Mouse (Mus musculus) embryonic facial prominence, embryonic 14.5 days (tissue): ENCODE measurements around the gene Ddah2. TPM values are rescaled to one million over a fixed set of nuclear protein-coding genes. Genes with fewer than 3 reads are reported as not detected.

Experiments
- ATAC-seq: fragments of 200-750 bp; cut with Nextera tagmentation; 2 replicates; pipeline ENCODE4 v1.8.0; 2017; ENCODE audit warnings: low read depth, moderate number of reproducible peaks, moderate TSS enrichment
- DNase-seq: peaks from one replicate; pipeline ENCODE4 v3.0.0-alpha.2; 2015; ENCODE audit warnings: low spot score
- H3K27ac ChIP-seq: fragments of 300-500 bp; sonication (generic); replicated peaks from 2 replicates; pipeline ENCODE4 v1.5.1; 2014; ENCODE audit warnings: low read depth, mild to moderate bottlenecking, low read length, moderate library complexity
- H3K27me3 ChIP-seq: fragments of 300-500 bp; sonication (generic); replicated peaks from 2 replicates; pipeline ENCODE4 v1.6.1; 2014; ENCODE audit warnings: low read length; ENCODE audit not compliant: control insufficient read depth, insufficient read depth
- H3K36me3 ChIP-seq: fragments of 300-500 bp; sonication (generic); 2 replicates; pipeline ENCODE4 v1.6.1; 2014; ENCODE audit warnings: low read length, mixed read lengths; ENCODE audit not compliant: control insufficient read depth, insufficient read depth
- H3K4me1 ChIP-seq: fragments of 300-500 bp; sonication (generic); 2 replicates; pipeline ENCODE4 v1.6.1; 2014; ENCODE audit warnings: antibody characterized with exemption, low read length; ENCODE audit not compliant: control insufficient read depth, insufficient read depth
- H3K4me2 ChIP-seq: fragments of 300-500 bp; sonication (generic); 2 replicates; pipeline ENCODE4 v1.6.1; 2014; ENCODE audit warnings: low read depth, mild to moderate bottlenecking, low read length, moderate library complexity, mixed read lengths
- H3K4me3 ChIP-seq: fragments of 300-500 bp; sonication (generic); 2 replicates; pipeline ENCODE4 v1.5.1; 2014; ENCODE audit warnings: low read depth, mild to moderate bottlenecking, low read length
- H3K9ac ChIP-seq: fragments of 300-500 bp; sonication (generic); 2 replicates; pipeline ENCODE4 v1.6.1; 2014; ENCODE audit warnings: low read depth, mild to moderate bottlenecking, low read length, moderate library complexity, mixed read lengths
- H3K9me3 ChIP-seq: fragments of 300-500 bp; sonication (generic); 2 replicates; pipeline ENCODE4 v1.6.1; 2016; ENCODE audit warnings: low read length; ENCODE audit not compliant: control insufficient read depth
- WGBS: fragments of 180-500 bp; shearing (Covaris S2); extraction: QIAGEN DNeasy Blood & Tissue Kit; methylation state at CpG from one replicate; pipeline ENCODE4 v1.1.7; 2014; 5-methylcytosine and 5-hydroxymethylcytosine counted together
- polyA plus RNA-seq: library from polyadenylated mRNA; unstranded; fragments of >200 nt; fragmentation: Nextera tagmentation; extraction: Ambion mirVana; gene quantifications from 2 replicates; pipeline ENCODE4 v1.2.1, GENCODE M21; 2014

Ddah2 gene
- polyA plus RNA-seq, 1 experiment from 2014 or later: 291 TPM

DNA sequence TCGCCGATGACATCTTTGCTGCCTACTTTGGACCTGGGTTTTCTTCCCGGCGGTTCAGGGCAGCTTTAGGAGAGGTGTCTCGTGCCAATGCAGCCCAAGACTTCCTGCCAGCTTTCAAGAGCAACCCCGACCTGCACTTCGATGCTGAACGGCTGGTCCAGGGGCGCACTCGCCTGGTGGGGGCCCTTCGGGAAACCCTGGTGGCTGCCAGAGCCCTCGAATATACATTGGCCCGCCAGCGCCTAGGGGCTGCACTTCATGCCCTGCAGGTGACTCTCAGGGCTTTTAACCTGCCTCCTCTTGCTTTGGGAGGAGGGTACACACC lies 41.2 kb upstream of the Ddah2 start:
- Histone ChIP-seq H3K9me3 (no peaks in the 10 kb centered on the region), H3K36me3 (peaks cover 42% of the 10 kb centered on the region), H3K9ac (no peak overlapping the region), H3K27me3 (no peaks in the 10 kb centered on the region), H3K4me1 (no peaks in the 10 kb centered on the region), H3K27ac (no peak overlapping the region), H3K4me2 (no peak overlapping the region), H3K4me3 (no peak overlapping the region)
- DNase-seq: no peak
- 73% methylated on average over 14 of the region's 14 CpGs for WGBS
- ATAC-seq: no peak

DNA sequence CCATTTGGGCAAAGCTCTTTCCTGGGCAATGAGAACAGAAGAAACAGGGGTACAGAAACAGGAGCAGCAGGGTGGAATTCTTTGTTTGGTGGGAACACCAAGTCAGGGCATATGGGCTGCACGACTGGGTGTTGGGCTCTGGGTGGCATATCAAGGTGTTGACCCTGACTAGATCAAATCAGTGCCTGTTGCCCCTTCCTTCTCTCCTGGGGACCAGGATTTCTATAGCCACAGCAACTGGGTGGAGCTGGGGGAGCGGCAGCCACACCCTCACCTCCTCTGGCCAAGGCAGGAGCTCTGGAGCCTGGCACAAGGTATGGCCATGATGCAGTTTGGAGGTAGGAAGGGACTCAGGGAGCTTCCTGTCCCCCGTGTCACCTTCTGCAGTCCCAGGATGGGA lies 40.7 kb upstream of the Ddah2 start:
- no peaks in the 10 kb centered on the region for H3K27me3 ChIP-seq
- H3K9ac ChIP-seq: no peak overlapping the region
- 87% methylated on average over 3 of the region's 3 CpGs for WGBS
- ATAC-seq (no peak), DNase-seq (no peak)
- no peaks in the 10 kb centered on the region for H3K9me3 ChIP-seq
- H3K27ac ChIP-seq: no peak overlapping the region
- no peak overlapping the region for H3K4me3 ChIP-seq
- no peaks in the 10 kb centered on the region for H3K4me1 ChIP-seq
- no peak overlapping the region for H3K4me2 ChIP-seq
- peaks cover 37% of the 10 kb centered on the region for H3K36me3 ChIP-seq

DNA sequence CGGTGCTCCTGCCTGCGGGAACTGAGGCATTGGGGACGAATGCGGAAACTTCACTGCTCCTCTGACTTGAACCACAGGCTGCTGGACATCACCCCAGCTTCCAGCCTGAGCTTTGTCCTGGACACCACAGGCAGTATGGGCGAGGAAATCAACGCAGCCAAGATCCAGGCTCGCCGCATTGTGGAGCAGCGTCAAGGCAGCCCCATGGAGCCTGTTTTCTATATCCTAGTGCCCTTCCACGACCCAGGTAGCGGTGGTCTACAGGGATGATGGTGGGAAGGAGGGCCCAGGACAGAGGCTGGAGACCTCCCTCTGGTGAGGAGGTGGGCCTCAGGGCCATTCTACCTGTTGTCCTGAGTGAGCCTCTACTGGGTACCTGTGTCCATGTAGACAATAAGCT lies 38.9 kb upstream of the Ddah2 start:
- Histone ChIP-seq H3K9ac (no peak overlapping the region), H3K27me3 (no peaks in the 10 kb centered on the region), H3K4me1 (no peaks in the 10 kb centered on the region), H3K27ac (no peak overlapping the region), H3K36me3 (peaks cover 20% of the 10 kb centered on the region), H3K4me3 (no peak overlapping the region), H3K9me3 (no peaks in the 10 kb centered on the region), H3K4me2 (no peak overlapping the region)
- 62% methylated on average over 11 of the region's 11 CpGs for WGBS
- DNase-seq (no peak), ATAC-seq (no peak)

DNA sequence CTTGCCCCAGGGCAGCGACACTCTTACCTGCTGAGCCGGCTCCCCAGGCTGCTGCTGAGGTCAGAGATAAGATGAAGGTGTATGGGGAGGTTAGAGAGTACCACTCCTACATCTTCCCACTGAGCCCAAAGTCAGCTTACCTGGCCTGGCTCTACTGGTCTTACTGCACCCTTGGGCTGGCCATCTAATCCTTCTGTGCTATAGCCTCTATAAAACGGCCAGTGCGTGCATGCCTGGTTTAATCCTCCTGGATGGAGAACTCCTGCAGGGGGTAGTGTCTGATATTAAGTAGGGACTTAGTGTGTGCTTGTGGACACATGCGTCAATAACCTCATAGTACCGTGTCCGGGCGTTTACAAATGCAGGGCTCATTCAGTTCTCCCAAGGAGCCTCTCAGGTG lies 38.3 kb upstream of the Ddah2 start:
- Histone ChIP-seq H3K27me3 (no peaks in the 10 kb centered on the region), H3K9me3 (no peaks in the 10 kb centered on the region), H3K27ac (no peak overlapping the region), H3K4me1 (no peaks in the 10 kb centered on the region), H3K9ac (no peak overlapping the region), H3K36me3 (peaks cover 13% of the 10 kb centered on the region), H3K4me2 (no peak overlapping the region), H3K4me3 (no peak overlapping the region)
- DNase-seq: no peak
- WGBS: 81% methylated on average over 8 of the region's 8 CpGs
- ATAC-seq: no peak

DNA sequence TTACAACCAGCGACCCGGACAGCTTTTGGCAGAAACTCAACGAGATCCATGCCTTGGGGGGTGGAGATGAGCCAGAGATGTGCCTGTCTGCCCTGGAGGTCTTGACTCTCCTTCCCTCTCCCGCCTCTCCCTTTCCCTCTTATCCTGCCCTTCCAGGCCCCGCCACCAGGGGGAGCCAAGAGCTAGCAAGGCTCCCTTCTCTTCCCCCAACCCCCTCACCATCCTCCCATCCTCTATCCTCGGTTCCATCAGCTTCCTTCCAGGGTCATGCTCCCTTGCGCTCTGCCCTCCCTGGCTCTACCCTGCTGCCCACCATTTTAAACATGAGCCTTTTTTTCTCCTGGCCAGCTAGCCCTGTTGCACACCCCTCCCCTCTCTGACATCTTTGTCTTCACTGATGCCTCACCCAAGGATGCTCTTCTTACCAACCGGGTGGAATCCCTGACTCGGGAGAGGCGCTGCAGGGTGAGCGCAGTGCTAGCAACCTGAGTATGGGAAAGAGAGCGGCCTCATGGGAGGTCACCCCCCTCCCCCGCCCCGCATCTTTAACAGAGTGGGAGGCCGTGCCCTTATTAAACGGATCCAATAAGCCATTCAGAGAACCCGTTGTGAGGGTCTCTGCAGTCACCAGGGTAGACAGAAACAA lies 37.5 kb upstream of the Ddah2 start:
- ATAC-seq (peak; percentile 58), DNase-seq (peak; percentile 81)
- Histone ChIP-seq H3K4me2 (peak overlapping the region; percentile 28; the same call in 1 of the 2 replicates), H3K4me3 (no peak overlapping the region), H3K4me1 (peaks cover 4% of the 10 kb centered on the region), H3K9ac (no peak overlapping the region), H3K9me3 (no peaks in the 10 kb centered on the region), H3K27ac (no peak overlapping the region; the same call in 1 of the 2 replicates), H3K27me3 (no peaks in the 10 kb centered on the region), H3K36me3 (peaks cover 6% of the 10 kb centered on the region)
- 10% methylated on average over 16 of the region's 17 CpGs for WGBS

DNA sequence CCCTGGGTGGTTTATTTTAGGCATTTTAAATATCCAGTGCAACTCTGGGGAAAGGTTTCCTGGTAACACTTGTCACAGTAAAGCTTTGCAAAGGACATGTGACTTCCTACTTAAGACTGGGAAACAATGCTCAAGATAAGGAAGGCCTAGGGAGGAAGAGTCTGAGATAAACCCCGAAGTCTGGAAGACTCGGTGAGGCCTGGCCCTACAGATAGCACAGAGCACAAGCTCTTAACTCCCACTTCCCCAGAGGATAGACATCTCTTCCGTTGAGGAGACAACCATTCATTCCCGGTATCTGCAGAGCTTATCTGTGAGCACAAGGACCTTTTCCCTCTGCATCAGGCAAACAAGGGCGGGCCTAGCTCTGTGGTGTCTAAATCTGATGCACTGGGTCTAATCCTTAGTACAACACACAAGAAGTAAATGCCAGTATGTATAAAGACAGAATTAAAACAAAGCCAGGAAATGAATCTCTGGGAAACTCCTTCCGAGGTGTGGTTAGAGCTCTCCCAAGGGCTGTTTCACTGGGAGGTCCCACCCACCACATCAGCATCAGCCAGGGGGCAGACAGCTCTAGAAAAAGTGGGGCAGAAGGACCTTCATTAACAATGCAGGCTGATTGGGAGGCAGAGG lies 36.9 kb upstream of the Ddah2 start:
- Histone ChIP-seq H3K4me1 (peaks cover 4% of the 10 kb centered on the region), H3K27me3 (no peaks in the 10 kb centered on the region), H3K9ac (no peak overlapping the region), H3K9me3 (no peaks in the 10 kb centered on the region), H3K4me3 (no peak overlapping the region), H3K36me3 (no peaks in the 10 kb centered on the region), H3K27ac (peak overlapping the region; percentile 29; the same call in 1 of the 2 replicates), H3K4me2 (no peak overlapping the region)
- no peak for DNase-seq
- 59% methylated on average over 6 of the region's 6 CpGs for WGBS
- no peak for ATAC-seq

GRCm38 (mm10) chr17:35022541-35023060 lies 36.2 kb upstream of the Ddah2 start:
- Histone ChIP-seq H3K9ac (no peak overlapping the region), H3K36me3 (no peaks in the 10 kb centered on the region), H3K4me3 (no peak overlapping the region), H3K27me3 (no peaks in the 10 kb centered on the region), H3K9me3 (no peaks in the 10 kb centered on the region), H3K4me1 (peaks cover 4% of the 10 kb centered on the region), H3K27ac (no peak overlapping the region), H3K4me2 (no peak overlapping the region)
- 92% methylated on average over 8 of the region's 8 CpGs for WGBS
- ATAC-seq (no peak), DNase-seq (no peak)

DNA sequence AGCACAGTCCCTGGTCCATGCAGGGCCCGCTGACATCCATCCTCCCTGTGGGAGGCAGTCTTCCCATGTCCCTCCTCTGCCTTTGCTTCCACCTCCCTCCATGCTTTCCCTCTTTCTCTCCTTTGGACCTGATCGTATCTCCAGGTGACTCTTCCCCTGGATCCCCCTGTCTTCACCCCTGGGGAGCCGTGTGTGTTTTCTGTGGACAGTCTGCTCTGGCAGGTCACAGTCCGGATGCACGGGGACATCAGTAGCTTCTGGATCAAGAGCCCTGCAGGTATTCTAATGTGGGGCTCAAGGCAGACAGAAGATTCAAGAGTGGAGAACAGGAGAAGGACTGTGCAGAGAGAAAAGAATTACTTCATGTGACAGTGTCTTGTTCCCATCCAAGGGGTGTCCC lies 35.6 kb upstream of the Ddah2 start:
- Histone ChIP-seq H3K27me3 (no peaks in the 10 kb centered on the region), H3K4me1 (peaks cover 4% of the 10 kb centered on the region), H3K36me3 (no peaks in the 10 kb centered on the region), H3K4me3 (no peak overlapping the region), H3K4me2 (no peak overlapping the region), H3K9me3 (no peaks in the 10 kb centered on the region), H3K27ac (no peak overlapping the region), H3K9ac (no peak overlapping the region)
- DNase-seq (no peak), ATAC-seq (no peak)
- WGBS: 84% methylated on average over 5 of the region's 5 CpGs

DNA sequence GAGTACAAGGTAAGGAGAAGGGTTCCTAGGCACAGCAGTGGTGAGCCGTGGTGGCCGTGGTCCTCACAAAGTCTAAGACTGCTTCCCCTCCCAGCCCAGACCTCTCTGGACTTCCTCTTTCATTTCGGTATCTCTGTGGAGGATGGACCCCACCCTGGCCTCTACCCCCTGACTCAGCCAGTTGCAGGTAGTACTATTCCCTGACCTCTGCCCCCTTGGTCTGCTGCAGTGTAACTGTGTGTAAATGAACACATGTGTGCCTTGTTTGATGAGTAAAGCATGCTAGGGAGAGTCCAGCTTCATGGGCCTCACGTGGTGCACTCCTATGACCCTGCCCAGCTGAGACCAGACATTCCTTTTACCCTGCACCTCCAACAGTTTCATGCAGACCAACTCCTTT lies 35.1 kb upstream of the Ddah2 start:
- no peak overlapping the region for H3K27ac ChIP-seq
- peaks cover 4% of the 10 kb centered on the region for H3K4me1 ChIP-seq
- DNase-seq (no peak), ATAC-seq (no peak)
- no peaks in the 10 kb centered on the region for H3K36me3 ChIP-seq
- H3K4me3 ChIP-seq: no peak overlapping the region
- no peaks in the 10 kb centered on the region for H3K9me3 ChIP-seq
- H3K27me3 ChIP-seq: no peaks in the 10 kb centered on the region
- 62% methylated on average over 4 of the region's 4 CpGs for WGBS
- no peak overlapping the region for H3K9ac ChIP-seq
- H3K4me2 ChIP-seq: no peak overlapping the region
